Mouse (Mus musculus) hindbrain, embryonic 16.5 days (tissue): ENCODE data around the gene Fbxw5. TPM values are rescaled to one million over a fixed set of nuclear protein-coding genes. Genes with fewer than 3 reads are reported as not detected.

Experiments used
- ATAC-seq: fragments of 200-750 bp; cut with Nextera tagmentation; 2 replicates; pipeline ENCODE4 v1.8.0; 2017; ENCODE audit warnings: moderate TSS enrichment, moderate library complexity
- H3K27ac ChIP-seq: fragments of 300-500 bp; sonication (generic); 2 replicates; pipeline ENCODE4 v1.5.1; 2014; ENCODE audit warnings: low read depth, mild to moderate bottlenecking, control low read depth, low read length, moderate library complexity
- H3K27me3 ChIP-seq: fragments of 300-500 bp; sonication (generic); replicated peaks from 2 replicates; pipeline ENCODE4 v1.6.1; 2014; ENCODE audit warnings: low read length; ENCODE audit not compliant: control insufficient read depth, insufficient read depth
- H3K36me3 ChIP-seq: fragments of 300-500 bp; sonication (generic); 2 replicates; pipeline ENCODE4 v1.6.1; 2014; ENCODE audit warnings: mild to moderate bottlenecking, low read length, moderate library complexity, mixed read lengths; ENCODE audit not compliant: control insufficient read depth, insufficient read depth
- H3K4me1 ChIP-seq: fragments of 300-500 bp; sonication (generic); 2 replicates; pipeline ENCODE4 v1.6.1; 2014; ENCODE audit warnings: low read depth, low read length; ENCODE audit not compliant: control insufficient read depth, insufficient read depth
- H3K4me2 ChIP-seq: fragments of 300-500 bp; sonication (generic); 2 replicates; pipeline ENCODE4 v1.6.1; 2014; ENCODE audit warnings: mild to moderate bottlenecking, low read length, control low read depth, moderate library complexity
- H3K4me3 ChIP-seq: fragments of 300-500 bp; sonication (generic); 2 replicates; pipeline ENCODE4 v1.5.1; 2014; ENCODE audit warnings: mild to moderate bottlenecking, low read length, control low read depth, moderate library complexity
- H3K9ac ChIP-seq: fragments of 300-500 bp; sonication (generic); 2 replicates; pipeline ENCODE4 v1.6.1; 2014; ENCODE audit warnings: low read depth, mild to moderate bottlenecking, control low read depth, low read length, moderate library complexity
- H3K9me3 ChIP-seq: fragments of 300-500 bp; sonication (generic); 2 replicates; pipeline ENCODE4 v1.6.1; 2014; ENCODE audit warnings: mild to moderate bottlenecking, low read length, moderate library complexity; ENCODE audit not compliant: control insufficient read depth
- WGBS: fragments of 180-500 bp; shearing (Covaris S2); extraction: QIAGEN DNeasy Blood & Tissue Kit; methylation state at CpG from one replicate; pipeline ENCODE4 v1.1.7; 2014; 5-methylcytosine and 5-hydroxymethylcytosine counted together
- polyA plus RNA-seq: library from polyadenylated mRNA; unstranded; fragments of >200 nt; fragmentation: Nextera tagmentation; extraction: Ambion mirVana; gene quantifications from 2 replicates; pipeline ENCODE4 v1.2.1, GENCODE M21; 2015

The Fbxw5 gene
- polyA plus RNA-seq, 1 experiment from 2014 or later, result 136 TPM

DNA sequence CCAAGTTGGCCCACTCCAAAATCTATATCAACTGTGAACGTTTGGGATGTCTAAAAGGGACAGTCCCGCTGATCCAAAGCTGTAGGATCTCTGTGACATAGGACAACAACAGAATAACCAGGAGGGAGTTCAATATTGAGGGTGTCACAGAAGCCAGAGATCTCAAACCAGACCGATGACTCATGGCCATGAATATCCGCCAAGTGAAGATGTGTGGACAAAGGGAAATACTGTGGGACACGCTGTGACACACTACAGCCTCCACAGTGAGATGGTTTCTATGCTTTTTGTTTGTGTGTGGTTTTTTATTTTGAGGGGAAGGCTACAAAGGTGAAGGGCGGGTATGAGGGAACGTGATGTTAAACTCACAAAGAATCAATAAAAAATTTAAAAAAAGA, 11.9 kb upstream of the Fbxw5 start:
- H3K4me2 ChIP-seq, result no peak overlapping the region
- H3K9ac ChIP-seq, result no peak overlapping the region
- H3K4me3 ChIP-seq, result no peak overlapping the region
- H3K36me3 ChIP-seq, result no peaks in the 10 kb centered on the region
- WGBS, result 78% methylated on average over 7 of the region's 7 CpGs
- no peaks in the 10 kb centered on the region for H3K4me1 ChIP-seq
- peaks cover 2% of the 10 kb centered on the region; the same call in 1 of the 2 replicates for H3K27me3 ChIP-seq
- ATAC-seq, result no peak
- no peaks in the 10 kb centered on the region for H3K9me3 ChIP-seq
- H3K27ac ChIP-seq, result no peak overlapping the region

DNA sequence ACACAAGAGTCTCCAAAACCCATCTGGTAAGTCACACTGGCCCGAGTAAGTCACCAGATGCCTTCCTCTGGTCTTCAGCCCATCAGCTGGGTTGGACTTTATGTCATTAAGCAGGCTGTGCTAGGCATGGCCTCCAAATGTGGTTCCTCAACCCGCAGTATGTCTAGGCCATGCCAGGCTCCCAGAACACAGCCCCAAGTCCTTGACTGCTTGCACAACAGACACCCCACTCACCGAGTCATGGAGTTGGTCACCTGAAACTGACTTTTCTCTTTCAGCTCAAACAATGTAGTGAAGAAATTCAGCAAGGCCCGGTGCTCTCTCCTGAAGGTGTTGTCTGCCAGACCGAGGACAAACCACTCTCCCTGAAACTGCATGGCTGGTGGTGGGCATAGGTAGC, 7.6 kb upstream of the Fbxw5 start:
- no peak for ATAC-seq

DNA sequence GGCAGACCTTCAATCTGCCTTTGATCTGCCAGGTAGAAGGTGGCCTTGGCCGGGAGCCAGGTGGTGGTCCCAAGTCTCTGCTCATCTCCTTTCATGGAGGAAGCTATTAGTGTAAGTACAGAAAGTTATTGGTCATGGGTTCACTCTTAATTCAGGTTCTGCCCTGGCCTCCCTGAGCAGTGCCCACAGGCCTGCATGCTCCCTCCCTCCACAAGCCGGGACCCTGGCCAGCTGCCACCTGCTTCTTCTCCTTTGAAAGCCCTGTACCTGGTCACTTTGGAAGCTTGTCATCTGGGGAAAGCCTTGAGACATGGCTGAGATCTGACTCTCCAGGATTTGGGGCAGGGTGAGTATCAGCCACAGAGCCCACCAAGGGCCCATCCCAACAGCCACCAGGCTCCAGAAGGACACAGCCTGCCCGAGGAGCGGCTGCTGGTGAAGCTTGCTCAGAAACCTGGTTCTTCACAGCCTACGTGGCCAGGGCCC, 7.0 kb upstream of the Fbxw5 start, which contains the start of gene Lcn12:
Lcn12 (minus strand) TSS at position 436 of the 486 bp plus-strand sequence.
- no peak for ATAC-seq

More for the DNA sequence above, 7.6 kb upstream of the Fbxw5 start:
- Histone ChIP-seq H3K27ac (no peak overlapping the region), H3K4me3 (no peak overlapping the region), H3K36me3 (no peaks in the 10 kb centered on the region), H3K4me2 (no peak overlapping the region), H3K27me3 (peaks cover 2% of the 10 kb centered on the region; the same call in 1 of the 2 replicates), H3K9me3 (no peaks in the 10 kb centered on the region), H3K9ac (no peak overlapping the region), H3K4me1 (no peaks in the 10 kb centered on the region)
- WGBS, result 80% methylated on average over 5 of the region's 5 CpGs

DNA sequence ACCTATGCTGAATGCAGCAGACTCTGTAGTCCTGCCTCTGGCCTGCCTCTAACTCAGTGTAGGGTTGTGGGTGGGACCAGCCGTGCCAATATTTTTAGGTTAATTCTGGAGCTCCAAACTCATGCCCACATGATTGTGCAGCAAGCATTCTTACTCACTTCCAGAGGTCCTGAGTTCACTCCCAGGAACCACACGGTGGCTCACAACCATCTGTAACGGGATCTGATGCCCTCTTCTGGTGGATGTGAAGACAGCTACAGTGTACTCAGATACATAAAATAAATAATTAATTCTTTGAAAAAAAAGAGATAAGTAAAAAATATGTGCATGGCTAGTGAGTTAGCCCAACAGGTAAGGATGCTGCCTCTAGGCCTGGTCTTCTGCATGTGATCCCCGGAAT, 4.1 kb upstream of the Fbxw5 start:
- ATAC-seq, result no peak
- H3K36me3 ChIP-seq, result no peaks in the 10 kb centered on the region
- no peak overlapping the region for H3K4me2 ChIP-seq
- H3K27me3 ChIP-seq, result no peaks in the 10 kb centered on the region
- peaks cover 6% of the 10 kb centered on the region for H3K4me1 ChIP-seq
- H3K4me3 ChIP-seq, result no peak overlapping the region
- 37% methylated on average over 4 of the region's 4 CpGs for WGBS
- no peaks in the 10 kb centered on the region for H3K9me3 ChIP-seq
- H3K27ac ChIP-seq, result no peak overlapping the region
- H3K9ac ChIP-seq, result no peak overlapping the region

More for the DNA sequence above, 7.0 kb upstream of the Fbxw5 start, which contains the start of gene Lcn12:
- Histone ChIP-seq H3K4me3 (no peak within 1 kb of the TSS), H3K9ac (no peak within 1 kb of the TSS), H3K36me3 (no peaks in the 10 kb centered on the region), H3K27ac (no peak within 1 kb of the TSS), H3K4me1 (no peaks in the 10 kb centered on the region), H3K27me3 (no peaks in the 10 kb centered on the region), H3K9me3 (no peaks in the 10 kb centered on the region), H3K4me2 (no peak within 1 kb of the TSS)
- 91% methylated on average over 5 of the region's 5 CpGs for WGBS

DNA sequence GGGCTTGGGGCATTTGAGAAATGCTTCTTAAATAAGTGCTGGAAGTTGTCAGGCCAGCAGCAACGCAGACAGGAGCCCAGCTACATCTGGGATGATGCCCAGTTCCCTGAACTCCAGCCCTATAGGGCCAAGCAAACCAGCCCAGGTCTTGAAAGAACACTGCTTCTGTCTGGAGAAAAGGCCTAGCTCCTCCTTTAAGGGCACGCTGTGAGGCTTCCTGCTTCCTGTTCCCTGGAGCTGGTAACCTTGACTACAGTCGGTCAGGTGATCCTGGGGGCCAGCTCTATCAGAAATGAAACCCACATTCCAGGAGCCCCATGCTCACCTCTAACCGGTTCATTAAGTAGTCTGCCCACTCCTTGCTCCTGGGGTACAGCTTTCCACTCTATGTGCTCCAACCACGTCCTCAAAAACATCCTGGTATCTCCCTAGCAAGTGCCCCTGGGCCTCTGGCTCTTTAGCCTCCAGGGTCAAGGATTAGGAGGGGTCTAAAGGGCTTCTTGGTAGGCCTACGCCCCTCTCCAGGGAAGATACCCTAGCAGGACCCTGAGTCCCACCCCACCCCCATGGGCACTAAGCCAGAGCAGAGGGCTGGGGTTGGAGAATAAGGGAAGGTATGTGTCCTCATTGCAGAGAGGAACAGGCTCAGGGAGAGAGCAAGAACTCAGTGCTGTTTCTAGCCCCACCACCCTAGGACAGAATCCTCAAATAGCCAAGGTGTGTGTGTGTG, 2.5 kb upstream of the Fbxw5 start:
- no peaks in the 10 kb centered on the region for H3K36me3 ChIP-seq
- no peak for ATAC-seq
- H3K9me3 ChIP-seq, result no peaks in the 10 kb centered on the region
- no peaks in the 10 kb centered on the region for H3K27me3 ChIP-seq
- WGBS, result 64% methylated on average over 6 of the region's 6 CpGs
- H3K4me2 ChIP-seq, result no peak overlapping the region
- no peak overlapping the region for H3K4me3 ChIP-seq
- H3K4me1 ChIP-seq, result peaks cover 14% of the 10 kb centered on the region
- no peak overlapping the region for H3K9ac ChIP-seq
- H3K27ac ChIP-seq, result peak overlapping the region; percentile 29; the same call in 1 of the 2 replicates

DNA sequence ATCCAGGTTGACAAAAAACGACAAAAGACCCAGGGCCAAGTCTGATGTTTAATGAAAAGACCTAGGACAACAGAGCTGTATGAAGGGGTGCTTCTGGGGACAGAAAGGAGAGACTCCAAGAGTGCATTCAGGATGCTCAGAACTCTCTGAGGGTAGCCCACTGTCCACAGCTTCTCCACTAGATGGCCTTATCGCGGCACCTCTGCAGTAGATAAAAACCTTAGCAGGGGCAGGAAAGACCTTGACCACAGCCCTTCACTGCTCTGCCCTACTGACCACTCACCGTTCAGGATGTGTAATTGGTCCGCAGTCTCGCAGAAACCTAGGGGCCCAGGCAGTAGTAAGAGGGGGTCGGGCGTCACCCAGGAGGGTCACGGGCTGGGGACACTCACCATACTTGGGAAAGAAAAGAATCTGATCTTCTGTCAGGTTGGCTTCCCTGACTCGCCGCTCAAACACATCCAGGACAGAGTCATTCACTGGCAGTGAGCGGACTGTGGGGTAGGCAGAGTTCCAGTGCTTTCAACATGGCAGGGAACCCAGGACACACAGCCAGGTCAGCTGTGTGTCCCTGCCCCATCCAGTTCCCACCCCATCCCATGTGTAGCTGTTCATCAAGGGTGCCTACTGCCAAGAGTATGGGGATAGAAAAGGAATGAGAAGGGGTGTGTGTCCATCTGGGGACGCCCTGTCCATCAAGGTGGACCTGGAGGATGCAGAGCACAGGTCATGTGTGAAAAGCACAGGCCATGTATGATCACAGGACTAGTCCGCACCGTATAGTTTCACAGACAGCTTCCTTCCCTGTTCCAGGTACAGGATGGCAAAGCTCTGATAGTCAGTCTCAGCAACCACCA, 1.7 kb upstream of the Fbxw5 start:
- ATAC-seq, result no peak
- WGBS, result 74% methylated on average over 15 of the region's 15 CpGs
- no peak overlapping the region for H3K27ac ChIP-seq
- H3K36me3 ChIP-seq, result peaks cover 4% of the 10 kb centered on the region; the same call in 1 of the 2 replicates
- H3K4me2 ChIP-seq, result no peak overlapping the region
- H3K9ac ChIP-seq, result no peak overlapping the region
- H3K9me3 ChIP-seq, result no peaks in the 10 kb centered on the region
- H3K27me3 ChIP-seq, result no peaks in the 10 kb centered on the region
- H3K4me3 ChIP-seq, result no peak overlapping the region
- peaks cover 14% of the 10 kb centered on the region for H3K4me1 ChIP-seq

DNA sequence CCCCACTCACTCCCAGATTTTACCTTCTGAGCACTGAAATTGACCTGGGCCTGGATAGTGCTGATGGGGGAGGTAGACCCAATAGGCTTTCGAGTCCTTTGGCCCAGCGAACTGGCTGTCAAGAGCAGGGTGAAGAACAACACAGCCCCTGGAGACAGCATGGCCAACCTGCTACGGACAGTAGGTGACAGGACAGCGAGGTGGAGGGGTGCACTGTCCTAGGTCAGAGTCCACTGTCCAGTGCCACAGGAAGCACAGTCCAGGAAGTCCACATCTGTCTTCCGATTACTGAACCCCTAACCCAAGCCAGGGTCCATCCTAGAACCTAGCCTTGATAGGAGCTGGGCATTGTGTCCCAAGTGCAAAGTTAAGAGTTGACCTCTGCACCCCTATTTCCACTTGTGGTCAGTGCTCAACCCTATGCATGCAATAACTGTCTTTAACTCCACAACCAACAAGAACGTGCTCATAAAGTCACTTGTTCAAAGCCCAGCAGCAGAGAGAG, 427 bp upstream of the Fbxw5 start:
- Histone ChIP-seq H3K9me3 (no peaks in the 10 kb centered on the region), H3K4me1 (peaks cover 14% of the 10 kb centered on the region), H3K36me3 (peaks cover 13% of the 10 kb centered on the region), H3K4me3 (peak overlapping the region; percentile 76), H3K27me3 (no peaks in the 10 kb centered on the region), H3K9ac (peak overlapping the region; percentile 65), H3K4me2 (peak overlapping the region; percentile 87), H3K27ac (peak overlapping the region; percentile 73)
- peak; percentile 7 for ATAC-seq
- WGBS, result 69% methylated on average over 6 of the region's 6 CpGs

DNA sequence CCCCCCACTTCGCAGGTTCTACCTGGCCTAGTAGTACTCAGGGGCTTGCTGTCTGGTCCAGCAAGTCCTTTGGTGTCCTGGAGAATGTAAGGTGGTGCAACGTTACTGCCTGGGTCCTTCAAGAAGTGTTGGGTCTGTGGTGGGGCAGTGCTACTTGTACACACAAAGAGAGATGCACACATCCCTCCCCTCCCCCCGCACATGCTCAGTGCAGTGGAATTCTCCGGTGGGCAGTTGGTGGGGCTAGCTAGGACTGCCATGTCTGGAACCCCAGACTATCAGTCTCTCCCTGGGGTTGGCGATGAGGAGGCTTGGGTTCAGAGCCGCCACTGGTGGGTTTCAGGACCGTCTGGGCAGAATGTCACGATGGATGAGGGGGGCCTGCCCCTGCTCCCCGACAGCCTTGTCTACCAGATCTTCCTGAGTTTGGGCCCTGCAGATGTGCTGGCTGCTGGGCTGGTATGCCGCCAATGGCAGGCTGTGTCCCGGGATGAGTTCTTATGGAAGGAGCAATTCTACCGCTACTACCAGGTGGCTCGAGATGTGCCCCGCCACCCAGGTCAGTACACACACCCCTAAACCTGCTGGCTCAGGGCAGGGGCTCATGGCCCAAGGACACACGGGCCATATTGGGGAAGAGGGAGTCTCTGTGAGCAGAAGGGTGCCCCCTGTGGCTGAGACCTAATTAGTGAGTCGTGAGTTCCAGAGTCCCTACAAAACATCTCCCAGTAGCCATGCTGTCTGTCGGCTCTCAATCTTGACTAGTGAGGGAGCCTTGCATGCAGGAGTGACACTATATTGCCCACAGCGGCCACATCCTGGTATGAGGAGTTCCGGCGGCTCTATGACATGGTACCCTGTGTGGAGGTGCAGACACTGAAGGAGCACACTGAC, 1.3 kb downstream of the Fbxw5 start, which contains the start of gene C8g:
C8g (minus strand) TSS at position 127 of the 894 bp plus-strand sequence.
- 76% methylated on average over 19 of the region's 20 CpGs for WGBS
- Histone ChIP-seq H3K27me3 (no peaks in the 10 kb centered on the region), H3K9me3 (no peaks in the 10 kb centered on the region), H3K4me2 (peak within 1 kb of the TSS; percentile 87), H3K9ac (peak within 1 kb of the TSS; percentile 82), H3K27ac (peak within 1 kb of the TSS; percentile 75), H3K4me1 (peaks cover 14% of the 10 kb centered on the region), H3K4me3 (peak within 1 kb of the TSS; percentile 76), H3K36me3 (peaks cover 22% of the 10 kb centered on the region)
- peak; percentile 2; the same call in 1 of the 2 replicates for ATAC-seq
